Mouse (Mus musculus): ENCODE data around the gene Tlr2. TPM values are rescaled to one million over a fixed set of nuclear protein-coding genes. Genes with fewer than 3 reads are reported as not detected.

The Tlr2 gene
- polyA plus RNA-seq, 1 experiment from 2014 or later: 6.8 TPM

DNA sequence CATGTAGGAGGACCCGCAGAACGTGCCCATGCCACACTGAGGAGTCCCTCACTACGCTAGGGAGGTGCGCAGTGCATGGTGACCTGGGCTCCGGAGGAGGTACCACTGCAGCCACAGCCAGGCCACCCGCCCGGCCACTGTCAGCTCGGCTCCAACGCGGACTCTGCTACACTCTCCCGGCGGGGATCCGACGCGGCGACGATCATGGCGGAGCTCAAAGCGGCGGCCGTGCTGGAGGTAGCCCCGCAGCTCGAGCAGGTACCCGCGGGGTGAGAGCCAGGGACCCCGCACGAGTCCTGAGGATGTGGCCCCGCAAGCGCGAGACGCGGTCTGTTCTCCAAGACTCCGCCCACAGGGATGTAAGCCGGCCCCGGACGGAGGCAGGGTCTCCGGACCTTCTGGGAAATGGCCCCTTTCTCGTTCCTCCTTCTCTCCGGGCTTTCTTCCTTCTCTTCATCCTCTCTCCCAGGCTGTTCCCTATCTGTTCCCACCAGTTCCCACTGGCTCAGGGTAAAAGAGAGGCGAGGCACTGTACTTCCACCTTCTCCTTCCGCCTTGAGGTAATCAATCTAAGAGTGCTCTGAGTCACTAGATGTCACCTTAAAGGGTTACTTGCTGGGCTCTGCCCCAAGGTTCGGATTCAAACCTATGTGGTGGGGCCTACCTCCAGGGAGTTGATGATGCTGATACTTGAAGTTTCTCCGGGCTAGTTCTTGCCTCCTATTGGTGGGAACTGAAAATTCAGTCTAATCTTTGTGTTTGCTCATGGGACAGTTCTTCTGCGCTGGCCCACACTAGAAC is 51.7 kb downstream of the Tlr2 start:
- ATAC-seq (ENCODE audit: low read depth) (peak; percentile 76), DNase-seq (ENCODE audit: low spot score) (peak; percentile 72)
- Histone ChIP-seq H3K9ac (ENCODE audit: low read depth, low read length) (peak overlapping the region; percentile 83), H3K4me1 (ENCODE audit: control insufficient read depth, insufficient read depth, low read length) (peaks cover 12% of the 10 kb centered on the region), H3K9me3 (ENCODE audit: control insufficient read depth, low read length) (no peaks in the 10 kb centered on the region), H3K4me2 (ENCODE audit: low read depth, low read length) (peak overlapping the region; percentile 89), H3K4me3 (ENCODE audit: low read depth, low read length) (peak overlapping the region; percentile 71), H3K27ac (replicated peaks; ENCODE audit: low read depth, low read length) (peak overlapping the region; percentile 61), H3K27me3 (replicated peaks; ENCODE audit: control insufficient read depth, insufficient read depth, low read length) (no peaks in the 10 kb centered on the region), H3K36me3 (ENCODE audit: control insufficient read depth, insufficient read depth, low read length) (no peaks in the 10 kb centered on the region)
- WGBS: 2% methylated on average over 38 of the region's 44 CpGs

DNA sequence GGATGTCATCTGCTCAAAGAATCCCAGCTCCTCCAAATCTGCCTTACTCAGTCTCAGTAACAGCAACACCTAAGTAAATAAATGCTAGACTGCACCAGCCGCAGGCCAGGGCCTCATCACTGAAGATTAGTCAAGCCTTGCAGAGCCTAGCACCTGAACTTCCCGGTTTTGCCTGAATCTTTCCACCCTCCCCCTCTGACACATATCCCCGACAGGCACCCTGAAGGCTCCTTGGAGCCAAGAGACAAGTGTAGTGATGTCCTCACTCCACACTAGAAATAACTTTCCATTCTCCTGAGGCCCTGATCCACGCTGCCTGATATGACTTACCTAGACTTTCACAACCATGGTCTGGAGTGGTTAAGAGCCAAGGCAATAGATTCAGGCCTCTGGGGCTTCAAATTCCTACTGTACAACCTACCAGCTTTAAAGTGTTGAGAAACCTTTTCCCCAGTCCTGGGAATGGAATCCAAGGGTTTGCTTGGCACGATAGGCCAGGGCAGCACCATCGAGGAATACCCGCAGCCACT is 53.7 kb downstream of the Tlr2 start:
- no peak overlapping the region for H3K27ac ChIP-seq (replicated peaks; ENCODE audit: low read depth, low read length)
- H3K4me1 ChIP-seq (ENCODE audit: control insufficient read depth, insufficient read depth, low read length): peaks cover 31% of the 10 kb centered on the region
- no peaks in the 10 kb centered on the region for H3K36me3 ChIP-seq (ENCODE audit: control insufficient read depth, insufficient read depth, low read length)
- no peaks in the 10 kb centered on the region for H3K9me3 ChIP-seq (ENCODE audit: control insufficient read depth, low read length)
- WGBS: 86% methylated on average over 7 of the region's 7 CpGs
- no peak for DNase-seq (ENCODE audit: low spot score)
- H3K4me2 ChIP-seq (ENCODE audit: low read depth, low read length): no peak overlapping the region
- no peak overlapping the region for H3K9ac ChIP-seq (ENCODE audit: low read depth, low read length)
- ATAC-seq (ENCODE audit: low read depth): no peak
- H3K27me3 ChIP-seq (replicated peaks; ENCODE audit: control insufficient read depth, insufficient read depth, low read length): no peaks in the 10 kb centered on the region
- no peak overlapping the region for H3K4me3 ChIP-seq (ENCODE audit: low read depth, low read length)

DNA sequence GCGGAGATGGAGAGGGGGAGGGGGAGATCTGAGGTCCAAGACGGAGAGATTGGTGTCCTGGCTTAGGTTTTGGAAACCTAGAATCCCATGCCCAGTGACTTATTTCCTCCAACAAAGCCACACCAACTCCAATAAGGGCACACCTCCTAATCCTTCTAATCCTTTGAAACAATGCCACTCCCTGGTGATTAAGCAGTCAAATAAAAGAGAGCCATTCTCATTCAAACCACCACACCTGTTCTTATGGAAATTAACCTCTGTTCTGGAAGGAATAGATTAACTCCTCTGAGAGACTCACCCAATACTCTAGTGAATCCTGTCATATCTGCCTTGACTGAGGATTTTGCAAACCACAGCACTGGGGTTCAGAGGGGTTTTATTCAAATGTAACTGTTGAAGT is 54.5 kb downstream of the Tlr2 start:
- Histone ChIP-seq H3K9ac (ENCODE audit: low read depth, low read length) (no peak overlapping the region), H3K27ac (replicated peaks; ENCODE audit: low read depth, low read length) (no peak overlapping the region), H3K27me3 (replicated peaks; ENCODE audit: control insufficient read depth, insufficient read depth, low read length) (no peaks in the 10 kb centered on the region), H3K4me2 (ENCODE audit: low read depth, low read length) (no peak overlapping the region), H3K4me1 (ENCODE audit: control insufficient read depth, insufficient read depth, low read length) (peaks cover 31% of the 10 kb centered on the region), H3K9me3 (ENCODE audit: control insufficient read depth, low read length) (no peaks in the 10 kb centered on the region), H3K36me3 (ENCODE audit: control insufficient read depth, insufficient read depth, low read length) (no peaks in the 10 kb centered on the region), H3K4me3 (ENCODE audit: low read depth, low read length) (no peak overlapping the region)
- ATAC-seq (ENCODE audit: low read depth): no peak
- 90% methylated on average over 2 of the region's 2 CpGs for WGBS
- no peak for DNase-seq (ENCODE audit: low spot score)

Other genes with a start within 250 kb of the Tlr2 start
- gene Sfrp2, start 75.4 kb downstream of the Tlr2 start, polyA plus RNA-seq (2014; fragmentation: Nextera tagmentation; extraction: Ambion mirVana): 605 and 677 TPM in 2 replicates
- gene Tmem131l, start 198.4 kb upstream of the Tlr2 start, polyA plus RNA-seq (2014; fragmentation: Nextera tagmentation; extraction: Ambion mirVana): 46.5 and 61.2 TPM in 2 replicates